Mouse (Mus musculus): ENCODE data around the gene Brd2. TPM values are rescaled to one million over a fixed set of nuclear protein-coding genes. Genes with fewer than 3 reads are reported as not detected.

The Brd2 gene
- polyA plus RNA-seq, 1 experiment = 85.8 TPM

DNA sequence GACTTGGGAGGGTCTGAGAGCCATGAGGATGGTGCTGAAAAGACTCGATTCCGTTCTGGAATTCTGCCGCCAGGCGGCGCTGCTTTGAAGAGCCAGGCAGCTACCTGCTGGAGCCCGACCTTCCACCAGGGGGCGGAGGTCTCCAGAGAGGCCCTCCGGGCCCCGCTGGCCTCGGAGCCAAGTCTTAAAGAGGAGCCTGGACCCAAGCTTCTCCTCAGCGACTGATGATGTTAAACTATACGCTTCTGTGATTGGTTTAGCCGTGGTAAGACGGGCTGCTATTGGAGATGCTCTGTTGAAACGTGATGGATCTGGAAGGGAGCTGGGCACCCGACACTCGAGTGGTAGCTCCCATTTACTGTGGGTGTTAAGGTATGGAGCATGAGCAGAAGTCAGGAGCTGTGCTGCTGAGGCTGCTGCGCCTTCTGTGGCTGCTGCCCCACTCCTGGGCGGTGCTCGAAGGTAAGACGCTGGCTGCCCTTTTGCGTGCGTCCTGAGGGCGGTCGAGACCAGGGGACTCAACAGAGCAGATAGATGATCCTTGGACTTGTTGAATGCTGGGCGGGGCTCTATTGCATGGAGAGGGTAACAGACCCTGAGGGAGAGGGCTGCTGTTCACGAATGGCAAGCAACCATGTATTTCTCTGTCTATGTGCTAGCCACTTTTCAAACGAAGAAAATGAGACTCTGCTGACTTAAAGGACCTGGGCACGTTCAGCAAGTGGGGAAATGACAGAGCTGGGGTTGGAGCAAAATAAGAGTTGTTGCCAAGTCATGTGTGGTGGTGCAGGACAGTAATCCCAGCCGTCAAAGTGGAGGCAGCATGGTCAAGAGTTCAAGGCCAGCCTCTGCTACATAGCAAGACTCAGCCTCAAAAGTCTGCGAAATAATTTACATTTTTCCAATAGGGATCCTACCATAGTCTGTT is 13.1 kb upstream of the Brd2 start:
- WGBS = 5% methylated on average over 31 of the region's 31 CpGs
- DNase-seq (ENCODE audit: low read depth, low spot score) = peak; percentile 99

DNA sequence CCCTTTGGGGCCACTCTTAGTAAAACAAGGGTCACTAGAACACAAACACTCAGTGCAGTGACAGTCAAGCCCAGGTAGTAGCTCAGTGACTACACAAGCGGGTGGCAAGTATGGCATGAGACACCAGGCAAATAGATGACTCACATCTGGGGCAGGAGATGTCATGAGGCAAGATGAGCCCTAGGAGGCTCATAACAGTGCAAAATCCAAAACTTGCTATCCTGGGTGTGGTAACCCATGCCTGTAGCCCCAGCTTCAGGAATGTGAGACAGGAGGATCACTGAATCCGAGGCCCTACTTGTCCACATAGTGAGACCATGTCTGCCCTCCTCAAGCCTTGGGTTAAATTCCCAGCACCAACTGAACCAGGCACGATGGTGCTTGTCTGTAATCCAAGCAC is 12.0 kb upstream of the Brd2 start:
- WGBS = 71% methylated on average over 3 of the region's 3 CpGs
- no peak for DNase-seq (ENCODE audit: low read depth, low spot score)

DNA sequence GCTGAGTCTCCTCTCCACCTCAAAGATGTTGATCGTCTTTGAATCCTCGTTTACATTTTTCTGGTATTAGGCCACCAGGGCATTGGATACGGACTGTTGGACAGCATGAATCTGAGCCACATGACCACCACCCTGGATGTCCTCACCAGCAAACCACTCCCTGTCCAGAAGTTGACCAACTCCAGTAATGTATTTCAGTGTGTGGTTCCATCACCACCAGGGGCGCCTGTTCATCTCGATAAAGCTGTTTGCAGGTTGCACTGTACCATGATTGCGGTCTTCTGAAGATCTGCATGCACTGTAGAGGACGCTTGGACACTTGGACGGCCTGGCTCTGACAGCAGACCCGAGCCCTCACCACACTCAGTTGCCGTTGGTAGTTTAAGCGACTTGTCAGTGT is 10.9 kb upstream of the Brd2 start:
- WGBS = 71% methylated on average over 11 of the region's 11 CpGs

DNA sequence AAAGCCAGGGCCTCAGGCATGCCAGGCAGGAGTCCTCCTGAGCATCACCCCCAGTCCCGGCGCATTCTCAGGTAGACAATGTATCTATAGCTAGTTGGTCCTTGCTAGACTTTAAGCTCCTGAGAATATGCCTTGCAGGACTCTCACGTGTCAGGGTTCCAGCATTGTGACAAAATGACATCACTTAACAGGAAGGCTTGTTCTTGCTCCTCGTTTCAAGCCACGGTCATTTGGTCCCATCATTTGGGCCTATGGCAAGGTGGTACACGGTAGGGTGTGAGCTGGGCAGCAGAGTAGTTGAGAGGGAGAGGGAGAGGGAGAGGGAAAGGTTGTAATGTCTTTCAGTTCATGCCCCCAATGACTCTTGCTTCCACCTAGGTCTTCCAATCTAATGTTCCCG is 9.5 kb upstream of the Brd2 start:
- WGBS = 78% methylated on average over 7 of the region's 7 CpGs
- no peak for DNase-seq (ENCODE audit: low read depth, low spot score)

More for the DNA sequence above, 10.9 kb upstream of the Brd2 start:
- no peak for DNase-seq (ENCODE audit: low read depth, low spot score)

DNA sequence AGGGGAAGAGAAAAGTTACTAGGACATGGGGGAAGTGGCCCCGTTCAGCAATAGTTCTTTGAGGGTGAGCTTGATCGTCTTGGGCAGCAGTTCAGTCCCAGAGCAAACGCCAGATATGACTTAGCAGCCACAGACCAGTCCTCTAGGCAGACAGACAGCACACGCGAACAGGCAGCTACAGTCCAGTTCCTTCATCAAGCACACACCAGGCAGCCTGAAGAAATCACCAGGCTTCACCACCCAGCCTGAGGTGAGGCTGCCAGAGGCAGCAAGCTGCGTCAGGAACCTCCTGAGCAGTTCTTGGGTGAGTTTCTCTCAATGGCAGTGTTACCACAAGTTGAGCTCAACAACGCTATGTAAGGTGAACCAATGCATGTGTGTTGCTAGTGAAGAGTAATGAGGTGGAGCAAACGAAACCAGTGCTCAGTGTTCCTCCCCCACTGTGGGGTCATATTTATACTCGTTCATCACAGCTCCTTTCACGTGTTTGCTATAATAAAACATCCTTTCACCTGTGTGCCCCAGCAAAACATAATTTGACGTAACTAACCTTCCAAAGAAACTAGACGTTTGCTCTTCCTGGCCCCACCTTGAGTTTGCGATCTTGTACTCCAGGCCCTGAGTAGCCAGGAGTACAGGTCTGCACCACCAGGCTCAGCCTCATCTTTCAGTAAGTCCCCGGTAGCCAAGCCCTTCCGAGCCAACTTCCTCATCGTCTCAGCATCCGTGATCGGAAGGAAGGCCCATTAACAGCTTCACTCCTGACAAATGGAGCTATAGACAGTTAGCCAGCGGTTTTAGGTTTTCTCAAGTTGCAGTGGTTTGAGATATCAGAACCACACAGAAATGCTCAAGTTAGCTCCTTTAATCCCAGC is 7.9 kb upstream of the Brd2 start:
- WGBS = 47% methylated on average over 19 of the region's 19 CpGs
- DNase-seq (ENCODE audit: low read depth, low spot score) = no peak

DNA sequence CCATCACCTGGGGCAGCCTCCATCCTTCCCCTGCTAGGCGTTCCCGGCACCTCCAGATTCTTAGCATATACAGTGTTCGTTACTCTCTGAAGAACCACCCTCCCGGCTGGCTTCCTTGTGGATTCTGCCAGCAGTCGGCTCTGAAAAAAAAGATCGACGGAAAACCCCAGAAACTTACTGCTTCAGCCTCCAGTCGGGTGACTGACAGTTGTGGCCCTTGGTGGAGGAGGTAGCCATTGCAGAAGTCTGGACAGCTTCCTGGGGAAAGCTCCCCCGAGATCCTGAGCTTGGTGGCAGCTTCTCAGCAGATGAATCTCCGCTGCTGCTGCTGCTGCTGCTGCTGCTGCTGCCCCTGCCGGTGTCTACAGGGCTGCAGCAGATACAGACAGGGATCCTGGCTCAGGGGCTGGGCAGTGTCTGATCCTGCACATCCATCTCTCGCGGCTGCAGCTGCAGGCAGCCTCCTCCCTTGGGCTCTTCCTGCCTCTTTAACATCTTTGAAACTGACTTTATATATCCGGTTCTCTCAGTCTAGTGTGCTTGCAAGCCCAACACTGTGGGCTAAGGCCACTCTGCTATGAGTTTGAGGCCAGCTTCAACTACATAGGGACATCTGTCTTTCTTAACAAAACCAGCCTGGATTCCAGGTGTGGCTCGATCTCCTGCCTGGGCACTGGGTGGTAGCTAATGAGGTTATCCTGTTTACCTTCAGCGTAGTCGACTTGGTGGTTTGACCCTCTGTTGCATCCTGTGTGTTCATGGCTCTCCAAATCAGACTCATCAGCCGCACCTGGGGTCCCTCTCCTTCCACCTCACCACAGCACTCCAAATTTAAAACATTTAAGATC is 6.7 kb upstream of the Brd2 start:
- 28% methylated on average over 18 of the region's 18 CpGs for WGBS
- no peak for DNase-seq (ENCODE audit: low read depth, low spot score)

DNA sequence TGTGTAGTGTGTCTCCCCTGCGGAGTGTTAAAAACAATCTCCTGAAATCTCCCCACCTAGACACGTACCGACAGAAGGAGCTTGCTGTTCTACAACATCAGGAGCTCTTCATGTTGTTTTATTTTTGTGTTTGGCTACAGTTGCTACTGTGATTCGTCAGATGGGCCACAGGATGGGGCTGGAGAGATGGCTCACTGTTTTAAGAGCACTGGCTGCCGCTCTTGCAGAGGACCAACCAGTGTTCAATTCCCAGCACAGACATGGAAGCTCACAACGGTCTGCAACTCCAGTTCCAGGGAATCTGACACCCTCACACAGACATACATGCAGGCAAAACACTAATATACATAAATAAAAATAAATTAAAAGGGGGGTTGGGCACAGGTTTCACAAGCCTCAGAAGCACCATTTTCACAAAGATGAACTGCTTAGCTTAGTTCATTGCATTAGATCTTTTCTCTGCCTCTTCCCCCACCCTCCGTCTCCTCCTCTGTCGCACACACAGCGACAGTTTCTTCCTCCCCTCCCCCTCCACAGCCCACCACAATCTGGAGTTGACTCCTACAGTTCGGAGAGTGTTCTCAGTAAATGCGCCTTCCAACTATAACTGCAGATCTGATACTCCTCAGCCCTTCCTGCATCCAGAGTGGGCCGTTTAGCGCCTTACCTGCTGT is 6.0 kb upstream of the Brd2 start:
- 61% methylated on average over 13 of the region's 13 CpGs for WGBS
- no peak for DNase-seq (ENCODE audit: low read depth, low spot score)

DNA sequence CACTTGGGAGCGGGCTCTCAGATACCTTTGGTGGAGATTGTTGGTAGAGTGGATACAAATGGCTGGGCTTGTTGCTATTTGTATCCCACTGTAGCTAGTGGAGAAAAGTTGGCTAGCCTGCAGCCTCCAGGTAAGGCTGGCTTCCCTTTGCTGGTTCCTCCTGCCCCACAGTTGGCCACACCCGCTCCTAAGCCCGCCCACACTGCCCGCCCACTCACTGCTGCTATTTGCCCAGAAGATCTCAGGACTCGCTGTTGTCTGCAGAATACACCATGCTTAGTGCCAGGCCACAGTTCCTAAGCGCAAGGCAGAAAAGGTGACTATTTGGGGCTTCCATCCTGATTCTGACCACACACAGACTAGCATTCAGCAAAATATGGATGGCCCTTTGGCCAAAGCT is 5.0 kb upstream of the Brd2 start:
- no peak for DNase-seq (ENCODE audit: low read depth, low spot score)
- WGBS = 6% methylated on average over 6 of the region's 6 CpGs

DNA sequence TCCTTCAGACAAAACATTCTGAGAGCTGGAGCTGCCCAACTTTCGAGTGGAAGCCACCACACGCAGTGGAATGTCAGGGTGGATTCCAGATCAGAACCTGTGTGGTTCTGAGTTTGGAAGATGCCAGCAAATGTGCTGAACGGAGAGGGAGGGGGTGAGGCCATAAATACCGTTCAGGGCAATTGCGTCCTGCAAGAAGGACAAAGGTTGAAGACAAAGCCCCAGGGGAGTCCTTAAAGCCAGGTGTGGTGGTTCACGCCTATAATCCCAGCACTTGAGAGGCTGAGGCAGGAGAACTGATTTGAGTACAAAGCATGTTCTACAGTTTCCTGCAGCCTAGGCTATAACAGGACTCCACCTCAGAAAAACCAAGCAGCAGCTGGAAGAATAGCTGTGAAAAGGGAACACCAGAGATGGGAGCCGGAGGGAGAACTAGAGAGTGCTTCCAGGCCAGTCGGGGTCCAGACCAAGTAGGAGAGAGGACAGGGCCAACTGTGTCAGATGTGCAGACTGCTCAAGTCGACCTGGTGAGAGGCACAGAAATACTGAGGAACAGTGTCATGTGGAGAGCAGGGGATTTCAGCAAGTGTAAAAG is 4.5 kb upstream of the Brd2 start:
- WGBS = 23% methylated on average over 9 of the region's 9 CpGs
- DNase-seq (ENCODE audit: low read depth, low spot score) = no peak

DNA sequence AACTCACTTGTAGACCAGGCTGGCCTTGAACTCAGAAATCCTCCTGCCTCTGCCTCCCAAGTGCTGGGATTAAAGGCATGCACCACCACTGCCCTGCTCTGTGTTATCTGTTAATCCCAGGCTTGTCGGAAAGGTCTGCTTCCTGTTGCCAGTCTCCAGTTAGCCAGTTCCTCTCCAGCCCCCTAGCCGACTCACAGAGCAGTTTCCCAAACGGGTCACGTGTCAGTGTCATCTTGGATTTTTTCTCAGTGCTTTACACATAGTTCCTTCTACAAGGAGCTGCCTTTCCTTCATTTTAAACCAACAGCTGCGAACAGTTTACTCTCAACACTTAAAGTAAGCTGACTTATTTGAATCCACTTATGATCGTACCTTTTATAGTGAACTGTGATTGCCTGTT is 2.2 kb upstream of the Brd2 start:
- 52% methylated on average over 6 of the region's 6 CpGs for WGBS
- DNase-seq (ENCODE audit: low read depth, low spot score) = no peak

DNA sequence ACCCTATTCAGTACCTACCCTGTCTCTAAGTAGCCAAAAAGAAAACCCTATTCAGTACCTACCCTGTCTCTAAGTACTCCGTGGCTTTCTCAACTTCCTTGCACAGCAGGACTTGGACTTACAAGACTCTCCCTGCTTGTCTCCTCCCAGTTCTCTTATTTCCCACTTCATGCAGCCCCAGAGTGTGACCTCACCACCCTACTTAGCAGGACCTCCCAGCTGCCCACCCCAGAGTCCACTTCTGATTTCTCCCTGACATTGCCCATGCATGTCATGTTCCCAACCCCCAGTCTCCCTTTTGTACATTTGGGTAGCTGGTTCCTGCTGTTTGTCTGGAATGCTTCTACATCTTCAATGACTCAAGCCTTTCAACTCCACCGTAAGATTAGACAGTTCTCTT is 1.1 kb upstream of the Brd2 start:
- WGBS = 3% methylated on average over 2 of the region's 2 CpGs
- no peak for DNase-seq (ENCODE audit: low read depth, low spot score)

DNA sequence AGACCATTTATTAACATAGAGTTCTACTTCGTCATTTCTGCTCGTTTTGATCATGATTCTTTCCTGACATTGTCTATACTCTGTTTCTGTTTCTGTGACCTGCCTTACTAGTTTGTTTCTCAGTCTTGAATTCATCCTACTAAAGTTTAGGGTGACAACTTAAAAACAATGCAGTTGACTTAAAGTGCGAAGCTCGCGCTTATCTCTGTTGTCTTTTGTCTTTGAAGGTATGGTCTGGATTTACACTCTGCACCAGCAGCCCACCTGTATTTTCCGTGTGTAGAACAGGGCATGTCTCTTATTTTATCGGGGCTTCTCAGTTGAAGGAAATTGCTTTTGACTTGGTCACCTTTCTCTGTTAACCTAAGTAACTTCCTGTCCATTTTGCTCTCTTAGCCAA is 677 bp upstream of the Brd2 start:
- 1% methylated on average over 7 of the region's 7 CpGs for WGBS
- DNase-seq (ENCODE audit: low read depth, low spot score) = no peak

DNA sequence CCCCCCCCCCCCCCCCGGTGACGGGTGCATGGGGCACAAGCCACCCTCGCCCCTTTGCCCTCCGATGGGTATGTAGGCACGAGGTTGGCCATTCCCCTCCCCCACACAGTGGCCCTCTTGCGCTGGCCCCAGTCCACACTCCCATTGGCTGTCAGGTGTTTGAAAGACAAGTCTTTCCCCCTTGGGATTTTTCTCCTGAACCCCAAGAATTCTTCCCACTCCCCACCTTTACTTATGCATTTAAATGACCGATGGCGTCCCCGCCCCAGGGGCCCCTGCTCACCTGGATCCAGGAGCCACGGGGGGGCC is 601 bp downstream of the Brd2 start:
- 2% methylated on average over 10 of the region's 10 CpGs for WGBS
- no peak for DNase-seq (ENCODE audit: low read depth, low spot score)

DNA sequence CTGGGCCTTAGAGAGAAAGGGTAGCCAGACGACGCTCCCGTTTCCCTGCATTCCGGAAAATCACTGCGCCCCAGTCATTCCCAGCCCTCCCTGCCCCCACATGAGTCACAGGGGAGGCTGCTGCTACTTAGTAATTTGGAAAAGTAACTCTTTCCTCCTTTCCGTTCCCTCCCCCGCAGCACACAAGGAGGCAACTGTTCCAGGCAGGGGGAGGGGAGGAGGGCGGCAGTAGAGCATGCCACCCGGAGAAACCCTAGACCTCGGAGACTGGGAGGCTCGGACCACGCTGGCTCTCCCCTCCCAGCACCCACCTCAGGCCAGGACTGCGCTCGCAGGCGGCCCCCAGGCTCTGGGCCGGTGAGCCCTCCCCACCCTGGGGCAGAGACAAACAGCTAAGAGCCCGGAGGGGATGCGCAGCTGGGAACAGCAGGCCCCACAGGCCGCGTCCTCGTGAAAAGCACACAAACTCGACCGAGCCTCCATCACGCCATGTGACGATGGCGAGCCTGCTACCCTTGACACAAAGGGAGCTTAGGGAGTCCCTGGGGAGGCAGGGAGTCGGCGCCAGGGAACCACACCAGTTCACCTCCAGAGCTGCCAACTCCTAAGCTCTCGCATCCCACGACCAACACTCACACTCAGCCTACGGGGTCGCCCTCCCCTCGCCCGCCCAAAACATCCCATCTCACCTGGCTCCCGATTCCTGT is 1.1 kb downstream of the Brd2 start:
- 0% methylated on average over 34 of the region's 35 CpGs for WGBS
- DNase-seq (ENCODE audit: low read depth, low spot score) = no peak

DNA sequence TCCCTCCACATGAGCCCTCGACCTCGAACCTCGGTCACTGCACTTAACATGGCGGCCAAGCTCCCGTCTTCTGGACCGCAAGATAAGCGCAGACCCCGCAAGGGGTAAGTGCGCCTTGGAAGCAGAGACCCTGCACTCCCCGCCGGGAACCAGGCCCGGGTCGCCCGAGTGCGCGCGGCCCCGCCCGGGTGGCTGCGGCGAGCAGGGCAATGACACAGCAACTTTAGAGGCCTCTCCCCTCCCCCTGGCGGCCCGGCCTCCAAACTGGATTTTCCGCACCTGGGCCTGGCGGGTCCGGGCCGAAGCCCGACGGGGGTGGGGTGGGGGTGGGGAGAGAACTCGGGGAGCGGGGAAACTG is 1.6 kb downstream of the Brd2 start:
- WGBS = 2% methylated on average over 30 of the region's 31 CpGs
- no peak for DNase-seq (ENCODE audit: low read depth, low spot score)

DNA sequence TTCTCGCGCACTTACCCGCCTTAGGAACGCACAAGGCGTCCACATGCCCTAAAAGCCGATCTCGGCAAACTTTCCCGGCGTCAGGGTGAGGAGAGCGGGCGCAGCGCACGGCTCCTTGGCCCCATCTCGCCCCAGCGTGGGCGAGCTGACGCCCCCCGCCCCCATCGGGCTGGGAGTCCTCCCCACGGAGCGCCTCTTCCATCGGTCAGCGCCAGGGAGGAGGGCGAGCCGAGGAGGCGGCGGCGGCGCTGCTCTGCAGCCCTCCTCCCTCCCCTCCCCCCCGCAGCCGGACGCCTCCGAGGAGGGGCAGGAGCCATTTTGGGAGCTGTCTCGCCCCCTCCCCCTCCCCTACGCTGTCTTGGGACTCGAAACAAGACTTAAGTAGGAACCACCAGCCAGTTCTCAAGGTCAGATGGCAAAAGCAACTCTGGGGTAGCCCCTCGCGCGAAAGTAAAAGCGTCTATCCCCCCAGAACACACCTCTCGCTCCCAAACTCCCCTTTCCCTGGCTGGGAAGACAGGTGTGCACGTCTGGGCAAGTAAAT is 2.2 kb downstream of the Brd2 start:
- WGBS = under 1% methylated on average over 41 of the region's 42 CpGs
- no peak for DNase-seq (ENCODE audit: low read depth, low spot score)

DNA sequence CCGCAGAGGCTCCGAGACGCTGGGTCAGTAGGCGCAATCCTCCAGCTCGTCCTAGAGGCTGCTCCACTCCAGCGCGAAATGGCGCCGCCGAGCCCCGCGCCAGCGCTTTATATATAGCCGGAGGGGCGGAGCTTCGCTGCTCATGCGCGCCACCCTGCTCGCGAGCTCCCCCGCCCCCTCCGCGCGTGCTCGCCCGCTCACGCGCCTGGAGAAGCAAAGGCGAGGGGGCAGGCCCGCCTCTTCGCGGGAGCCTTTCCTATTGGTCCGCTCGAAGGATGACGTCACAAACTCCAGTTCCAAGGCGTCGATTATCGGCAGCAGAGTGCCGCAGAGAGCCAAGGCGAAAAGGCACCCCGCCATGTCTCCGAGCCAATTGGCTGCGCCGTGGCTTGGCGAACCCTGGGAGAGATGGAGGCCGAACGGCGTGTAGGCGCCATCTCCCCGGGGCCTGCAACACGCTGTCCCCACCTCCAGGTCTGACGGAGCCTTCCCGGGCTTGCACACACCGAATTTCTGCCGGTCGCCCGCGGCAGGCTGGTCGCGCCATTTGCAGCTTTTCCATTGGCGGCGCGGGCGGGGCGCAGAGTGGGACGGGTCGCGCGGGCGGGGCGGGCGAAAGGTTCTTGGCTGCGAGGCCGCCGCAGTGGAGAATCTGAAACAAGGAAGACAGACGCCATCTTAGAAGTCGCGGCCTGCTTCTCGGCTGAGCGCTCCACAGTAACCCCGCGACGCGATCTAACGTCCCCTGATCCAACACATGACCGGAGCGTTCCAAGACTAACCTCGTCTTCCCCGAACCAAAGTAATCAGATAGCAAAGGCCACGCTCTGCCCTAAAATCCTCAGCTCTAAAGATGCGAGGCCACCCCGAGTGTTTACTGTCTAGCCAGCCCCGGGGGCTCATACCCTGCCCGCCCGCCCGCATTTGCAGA is 2.9 kb downstream of the Brd2 start, which contains the start of gene H2-DMa:
Gene H2-DMa, plus strand, starts transcription at position 293 of the 931 bp plus-strand sequence.
- no peak for DNase-seq (ENCODE audit: low read depth, low spot score)
- WGBS = under 1% methylated on average over 96 of the region's 96 CpGs
